ENCODE assay signal across 29 mouse cellular contexts in the genomic region with DNA sequence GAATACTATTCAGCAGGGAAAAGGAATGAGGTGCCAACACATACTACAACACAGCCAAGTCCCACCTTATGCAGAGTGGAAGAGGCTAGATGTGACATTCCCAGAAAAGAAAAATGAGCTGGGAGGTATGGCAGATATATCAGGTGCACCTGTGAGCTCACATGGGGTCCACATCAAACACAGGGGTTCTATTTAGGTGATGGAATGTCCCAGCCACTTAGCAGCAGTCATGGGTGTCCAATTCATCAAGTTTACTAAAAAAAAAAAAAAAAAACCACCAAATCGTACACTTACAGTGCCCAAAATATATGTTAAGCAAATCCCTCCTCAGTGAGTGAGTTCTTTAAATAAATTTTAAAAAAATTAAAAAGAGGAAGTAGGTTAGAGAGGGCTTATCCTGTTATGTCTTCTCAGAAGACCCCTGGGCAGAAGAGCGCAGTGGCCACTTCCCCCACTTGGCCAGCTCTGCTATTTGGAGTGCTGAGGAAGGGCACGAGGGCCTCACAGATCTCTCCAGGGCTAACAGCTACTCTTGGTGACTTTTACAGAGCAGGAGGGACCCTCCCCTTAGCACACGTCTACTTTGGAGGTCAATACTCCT. TPM values are rescaled to one million over a fixed set of nuclear protein-coding genes. Genes with fewer than 3 reads are reported as not detected.
A peak's percentile ranks its signal among the peaks of the same experiment; 100 is the strongest.
DNase-seq lines count a peak whose midpoint lies in the region; ATAC-seq and TF ChIP-seq lines count a peak whose summit lies in the region.
"Had no signal": no experiment of that assay in that cellular context is flagged by ENCODE, and none has a peak within 500 bp of the region (broad histone marks: within the 10 kb centered on the region; RNA-seq: fewer than 3 reads in every experiment).

No protein-coding gene starts in this region.

- no peak overlapping the region for H3K9ac ChIP-seq in liver, embryonic 13.5 days
- H3K9ac ChIP-seq in liver, postnatal 0 days (replicated peaks), result no peak overlapping the region
- H3K9ac ChIP-seq: forebrain, embryonic 12.5 days; forebrain, postnatal 0 days; heart, embryonic 15.5 days; hindbrain, embryonic 13.5 days; neural tube, embryonic 12.5 days had no signal

- 21% methylated on average over 4 of the region's 4 CpGs for WGBS in liver, embryonic 13.5 days (ENCODE audit: insufficient replicate concordance)
- WGBS in liver, postnatal 0 days (ENCODE audit: insufficient replicate concordance), result 17% methylated on average over 4 of the region's 4 CpGs
- 51% methylated on average over 4 of the region's 4 CpGs for WGBS in thymus, adult 2 months

- peaks cover 10% of the 10 kb centered on the region; the same call in 1 of the 2 replicates for H3K27me3 ChIP-seq in liver, embryonic 13.5 days
- H3K27me3 ChIP-seq in liver, postnatal 0 days (ENCODE audit: insufficient read depth, low read length), result peaks cover 4% of the 10 kb centered on the region; the same call in 1 of the 2 replicates
- no peaks in the 10 kb centered on the region for H3K27me3 ChIP-seq in thymus, adult 2 months (ENCODE audit: control insufficient read depth, insufficient read depth, low read length)
- H3K27me3 ChIP-seq: forebrain, embryonic 12.5 days; heart, embryonic 15.5 days; hindbrain, embryonic 13.5 days; neural tube, embryonic 12.5 days had no signal

- H3K4me2 ChIP-seq in liver, embryonic 13.5 days, result no peak overlapping the region
- H3K4me2 ChIP-seq in liver, postnatal 0 days (ENCODE audit: low read depth, low read length), result no peak overlapping the region
- H3K4me2 ChIP-seq: forebrain, embryonic 12.5 days; heart, embryonic 15.5 days; hindbrain, embryonic 13.5 days; midbrain, embryonic 11.5 days; neural tube, embryonic 12.5 days had no signal

- no peak for DNase-seq in liver, embryonic 13.5 days
- DNase-seq in liver, postnatal 0 days, result no peak
- DNase-seq in B cell, adult 2 months, result peak; percentile 64 to 68
- no peak for DNase-seq in frontal cortex, postnatal 14 days (ENCODE audit: low spot score in 2 of 2)
- DNase-seq in left cerebral cortex, adult 18-20 months (ENCODE audit: low spot score in 2 of 2), result no peak
- no peak for DNase-seq in thymus, adult 2 months
- DNase-seq: adrenal gland, adult 8-10 months; cerebellum, adult 11-12 months; cerebellum, postnatal 10 days; forebrain, postnatal 0 days; gastrocnemius, postnatal 10 days; kidney, adult 9 months; kidney, postnatal 10 days; layer of hippocampus, adult 9-11 months; lung, adult 18-20 months; thymus, postnatal 25 days had no signal

- no peak overlapping the region for H3K4me3 ChIP-seq in liver, embryonic 13.5 days (replicated peaks)
- no peak overlapping the region for H3K4me3 ChIP-seq in liver, postnatal 0 days (ENCODE audit: low read depth, low read length)
- H3K4me3 ChIP-seq in bone marrow macrophage, adult 2 months (ENCODE audit: insufficient read depth, low read length), result no peak overlapping the region
- no peak overlapping the region for H3K4me3 ChIP-seq in thymus, adult 2 months (ENCODE audit: control insufficient read depth, insufficient read depth, low read length)
- H3K4me3 ChIP-seq: erythroblast, embryonic 14.5 days; forebrain, embryonic 12.5 days; heart, embryonic 10.5 days; heart, embryonic 15.5 days; hindbrain, embryonic 13.5 days; myocyte; neural tube, embryonic 12.5 days had no signal

- ATAC-seq in liver, embryonic 13.5 days (ENCODE audit: low read depth), result no peak
- ATAC-seq in liver, postnatal 0 days, result no peak; the same call in 1 of the 2 replicates
- peak; percentile 25 for ATAC-seq in megakaryocyte progenitor cell, adult 5-6 weeks (replicated peaks; ENCODE audit: poor library complexity)
- ATAC-seq: forebrain, postnatal 0 days; intestine, embryonic 16.5 days; lung, postnatal 0 days; midbrain, embryonic 16.5 days had no signal

- no peak for TF ChIP-seq CTCF in liver, postnatal 0 days (IDR thresholded peaks at IDR 0.05; ENCODE audit: low read depth)
- TF ChIP-seq CTCF in bone marrow macrophage, adult 2 months (IDR thresholded peaks at IDR 0.05; ENCODE audit: low read depth, low read length), result no peak
- TF ChIP-seq CTCF in thymus, adult 2 months (IDR thresholded peaks at IDR 0.05; ENCODE audit: borderline replicate concordance, control insufficient read depth, extremely low read depth, insufficient read depth, low read length, poor library complexity), result no peak

- H3K27ac ChIP-seq in liver, embryonic 13.5 days, result peak overlapping the region; percentile 6; the same call in 1 of the 2 replicates
- H3K27ac ChIP-seq in liver, postnatal 0 days (ENCODE audit: low read depth), result no peak overlapping the region
- peak overlapping the region; percentile 60 for H3K27ac ChIP-seq in bone marrow macrophage, adult 2 months (ENCODE audit: insufficient read depth, low read depth, low read length)
- no peak overlapping the region for H3K27ac ChIP-seq in thymus, adult 2 months (ENCODE audit: control insufficient read depth, insufficient read depth, low read length)
- H3K27ac ChIP-seq: forebrain, embryonic 12.5 days; heart, embryonic 10.5 days; heart, embryonic 15.5 days; hindbrain, embryonic 13.5 days; neural tube, embryonic 12.5 days had no signal

- no peak for TF ChIP-seq EP300 in liver, postnatal 0 days (IDR thresholded peaks at IDR 0.05; ENCODE audit: low read depth)

- no peak for TF ChIP-seq POLR2A in bone marrow macrophage, adult 2 months (IDR thresholded peaks at IDR 0.05; ENCODE audit: borderline replicate concordance, low read depth, low read length)
- TF ChIP-seq POLR2A in thymus, adult 2 months (IDR thresholded peaks at IDR 0.05; ENCODE audit: control insufficient read depth, extremely low read depth, insufficient read depth, low read length, poor library complexity), result no peak

- H3K36me3 ChIP-seq in liver, embryonic 13.5 days, result no peaks in the 10 kb centered on the region
- no peaks in the 10 kb centered on the region for H3K36me3 ChIP-seq in liver, postnatal 0 days (replicated peaks; ENCODE audit: insufficient read depth, low read length)
- H3K36me3 ChIP-seq in thymus, adult 2 months (ENCODE audit: control insufficient read depth, insufficient read depth, low read length), result no peaks in the 10 kb centered on the region
- H3K36me3 ChIP-seq: forebrain, embryonic 12.5 days; heart, embryonic 10.5 days; heart, embryonic 15.5 days; hindbrain, embryonic 13.5 days; neural tube, embryonic 12.5 days had no signal

- H3K9me3 ChIP-seq in liver, embryonic 13.5 days (replicated peaks), result no peaks in the 10 kb centered on the region
- H3K9me3 ChIP-seq in liver, postnatal 0 days (ENCODE audit: low read length), result no peaks in the 10 kb centered on the region
- H3K9me3 ChIP-seq: forebrain, embryonic 12.5 days; heart, embryonic 10.5 days; heart, embryonic 15.5 days; hindbrain, embryonic 13.5 days; neural tube, embryonic 12.5 days had no signal

- H3K4me1 ChIP-seq in liver, embryonic 13.5 days (replicated peaks), result peaks cover 20% of the 10 kb centered on the region
- peaks cover 16% of the 10 kb centered on the region for H3K4me1 ChIP-seq in liver, postnatal 0 days (ENCODE audit: insufficient read depth)
- peaks cover 70% of the 10 kb centered on the region for H3K4me1 ChIP-seq in bone marrow macrophage, adult 2 months (ENCODE audit: control insufficient read depth, insufficient read depth, low read length)
- peaks cover 57% of the 10 kb centered on the region for H3K4me1 ChIP-seq in thymus, adult 2 months (replicated peaks; ENCODE audit: control insufficient read depth, insufficient read depth, low read length)
- H3K4me1 ChIP-seq: forebrain, embryonic 12.5 days; heart, embryonic 15.5 days; hindbrain, embryonic 13.5 days; neural tube, embryonic 12.5 days had no signal

RNA-seq across cellular contexts. Expression of a gene that starts 3.8 kb away (rescaled TPM):
- polyA plus RNA-seq in liver, embryonic 13.5 days (2015; fragmentation: Nextera tagmentation; extraction: Ambion mirVana), result 0.95 and 1.1 TPM in 2 replicates
- polyA plus RNA-seq in liver, postnatal 0 days (2015; fragmentation: Nextera tagmentation; extraction: Ambion mirVana), result 0.70 TPM in 2 replicates
- 37.0 and 37.4 TPM in 2 replicates for polyA plus RNA-seq in bone marrow macrophage, adult 2 months (2012; ENCODE audit: insufficient read depth, insufficient read length, missing spikeins)
- total RNA-seq in megakaryocyte progenitor cell, adult 5-6 weeks (2015), result 2.7 and 4.3 TPM in 2 replicates
- total RNA-seq in megakaryocyte progenitor cell, adult 5-6 weeks (2017), result 3.6 and 7.2 TPM in 2 replicates
- 1 to 10 TPM; 1.2 to 1.5 TPM for total RNA-seq in left cerebral cortex, adult 18-20 months (2021)
- 177 and 188 TPM in 2 replicates for polyA plus RNA-seq in thymus, adult 2 months (2012; rRNA removed)

RNA-seq across cellular contexts. Expression of a gene that starts 47.6 kb away (rescaled TPM):
- polyA plus RNA-seq in liver, embryonic 13.5 days (2015; fragmentation: Nextera tagmentation; extraction: Ambion mirVana), result 2.9 and 3.1 TPM in 2 replicates
- 8.7 and 9.5 TPM in 2 replicates for polyA plus RNA-seq in liver, postnatal 0 days (2015; fragmentation: Nextera tagmentation; extraction: Ambion mirVana)
- 56.6 and 65.8 TPM in 2 replicates for polyA plus RNA-seq in bone marrow macrophage, adult 2 months (2012; ENCODE audit: insufficient read depth, insufficient read length, missing spikeins)
- 10.5 and 12.0 TPM in 2 replicates for total RNA-seq in megakaryocyte progenitor cell, adult 5-6 weeks (2015)
- 19.2 and 20.4 TPM in 2 replicates for total RNA-seq in megakaryocyte progenitor cell, adult 5-6 weeks (2017)
- total RNA-seq in left cerebral cortex, adult 18-20 months (2021), result 1 to 10 TPM; 9.0 to 9.2 TPM
- polyA plus RNA-seq in thymus, adult 2 months (2012; rRNA removed), result 141 and 189 TPM in 2 replicates

Comparison
In these comparisons a context has a peak if more than half of its experiments do, and no peak if none do; other contexts are left out.
1. H3K27ac ChIP-seq: peak in liver, embryonic 13.5 days (single experiment) and bone marrow macrophage, adult 2 months (single experiment); none in liver, postnatal 0 days (single experiment) and thymus, adult 2 months (single experiment).
2. DNase-seq: peak in B cell, adult 2 months (2 of 2); none in liver, embryonic 13.5 days (single experiment), liver, postnatal 0 days (single experiment), frontal cortex, postnatal 14 days (0 of 2), left cerebral cortex, adult 18-20 months (0 of 2) and thymus, adult 2 months (single experiment).
3. RNA of a gene that starts 3.8 kb away (polyA plus RNA-seq): 177 to 188 TPM in thymus, adult 2 months and 37.0 to 37.4 TPM in bone marrow macrophage, adult 2 months; 0.95 to 1.1 TPM in liver, embryonic 13.5 days and 0.70 TPM in liver, postnatal 0 days; every median in the first group is over 10 times any median in the second.